Mouse (Mus musculus) heart, adult 2 months (tissue): Measurements from ENCODE around the gene Schip1. TPM values are rescaled to one million over a fixed set of nuclear protein-coding genes. Genes with fewer than 3 reads are reported as not detected.
A peak's percentile ranks its signal among the peaks of the same experiment; 100 is the strongest.

Source experiments
- DNase-seq, 2 experiments: peaks; one replicate each; pipeline ENCODE4 v3.0.0; 2021
- H3K27ac ChIP-seq: fragments of 200-600 bp; 2 replicates; pipeline ENCODE4 v1.8.1; 2022
- H3K27me3 ChIP-seq: fragments of 200-500 bp; 2 replicates; pipeline ENCODE4 v1.6.1; 2012; ENCODE audit warnings: mild to moderate bottlenecking, low read length, inconsistent platforms, mixed read lengths; ENCODE audit not compliant: control insufficient read depth, insufficient read depth
- H3K36me3 ChIP-seq: fragments of 200-500 bp; 2 replicates; pipeline ENCODE4 v1.6.1; 2012; ENCODE audit warnings: low read length, inconsistent platforms; ENCODE audit not compliant: control insufficient read depth, insufficient read depth
- H3K4me1 ChIP-seq: fragments of 200-500 bp; 2 replicates; pipeline ENCODE4 v1.6.1; 2011; ENCODE audit warnings: low read length; ENCODE audit not compliant: control insufficient read depth, insufficient read depth
- H3K4me3 ChIP-seq: fragments of 200-600 bp; 2 replicates; pipeline ENCODE4 v1.8.1; 2022
- H3K79me2 ChIP-seq: fragments of 200-500 bp; replicated peaks from 2 replicates; pipeline ENCODE4 v1.6.1; 2012; ENCODE audit warnings: mild to moderate bottlenecking, inconsistent platforms, low read length, moderate library complexity, mixed read lengths; ENCODE audit not compliant: control insufficient read depth, insufficient read depth
- H3K9ac ChIP-seq: fragments of 200-500 bp; 2 replicates; pipeline ENCODE4 v1.6.1; 2012; ENCODE audit warnings: low read depth, mild to moderate bottlenecking, control low read depth, inconsistent platforms, low read length, mixed read lengths
- CTCF ChIP-seq: fragments of 200-600 bp; IDR thresholded peaks from 2 replicates; pipeline ENCODE4 v1.8.1; 2022; ENCODE audit warnings: antibody characterized with exemption, mild to moderate bottlenecking, moderate library complexity
- EP300 ChIP-seq: fragments of 200-500 bp; IDR thresholded peaks from 2 replicates; pipeline ENCODE4 v1.6.1; 2011; ENCODE audit warnings: low read depth, low read length, control low read depth; ENCODE audit not compliant: insufficient read depth
- POLR2A ChIP-seq: fragments of 200-500 bp; IDR thresholded peaks from 2 replicates; pipeline ENCODE4 v1.6.1; 2011; ENCODE audit warnings: mild to moderate bottlenecking, low read depth, low read length, control low read depth; ENCODE audit not compliant: insufficient read depth
- WGBS: fragments of 180-500 bp; shearing (Covaris S2); methylation state at CpG from one replicate; pipeline ENCODE4 v1.1.7; 2018; 5-methylcytosine and 5-hydroxymethylcytosine counted together
- intact Hi-C: fragments of 180-260 bp; cut with DNase I; formaldehyde crosslinking; loops from one replicate; pipeline ENCODE4 v1.15.1; 2025
- polyA plus RNA-seq: library from polyadenylated mRNA; depleted of rRNA; stranded (reverse); fragments of >200 nt; gene quantifications from 2 replicates; pipeline ENCODE4 v1.2.3, GENCODE M21; 2012
- total RNA-seq, 2 experiments: library from RNA; stranded (reverse); gene quantifications; 2 replicates each; pipeline ENCODE4 v1.2.3; 2021

Gene Schip1
- total and polyA plus RNA-seq, 3 experiments, result 44.3 to 181 (median 163) TPM

GRCm38 (mm10) chr3:68504838-68505237, 440.2 kb downstream of the Schip1 start:
- Histone ChIP-seq H3K4me1 (peaks cover 23% of the 10 kb centered on the region), H3K36me3 (peaks cover 15% of the 10 kb centered on the region), H3K79me2 (peaks cover 2% of the 10 kb centered on the region), H3K27ac (no peak overlapping the region), H3K9ac (no peak overlapping the region), H3K4me3 (no peak overlapping the region), H3K27me3 (no peaks in the 10 kb centered on the region)
- TF ChIP-seq POLR2A, result no peak
- no peak for TF ChIP-seq EP300
- no peak for TF ChIP-seq CTCF
- intact Hi-C loops, result no loop called here
- DNase-seq, result no peak
- WGBS, result 65% methylated on average over 3 of the region's 3 CpGs

GRCm38 (mm10) chr3:68506769-68507318, 442.2 kb downstream of the Schip1 start:
- H3K27me3 ChIP-seq, result no peaks in the 10 kb centered on the region
- WGBS, result 36% methylated on average over 7 of the region's 7 CpGs
- peaks cover 2% of the 10 kb centered on the region for H3K79me2 ChIP-seq
- H3K27ac ChIP-seq, result no peak overlapping the region
- TF ChIP-seq EP300 (0 out of 2 replicates have a peak, but pooled peaks have one; percentile 43), POLR2A (no peak), CTCF (no peak)
- intact Hi-C loops, result no loop called here
- no peak overlapping the region for H3K4me3 ChIP-seq
- peaks cover 28% of the 10 kb centered on the region for H3K4me1 ChIP-seq
- H3K9ac ChIP-seq, result no peak overlapping the region
- peak in 1 of 2 experiments; percentile 38 for DNase-seq
- H3K36me3 ChIP-seq, result peaks cover 12% of the 10 kb centered on the region

GRCm38 (mm10) chr3:68508629-68509028, 444.0 kb downstream of the Schip1 start:
- intact Hi-C loops, result loop anchor here (2.0 kb wide), 2 partner anchors 14 to 34 kb away; no protein-coding TSS in a partner anchor

GRCm38 (mm10) chr3:68510872-68511271, 446.3 kb downstream of the Schip1 start:
- Histone ChIP-seq H3K4me3 (no peak overlapping the region), H3K36me3 (peaks cover 5% of the 10 kb centered on the region), H3K27ac (0 out of 2 replicates have a peak overlapping the region, but pooled peaks have one; percentile 31), H3K9ac (no peak overlapping the region), H3K27me3 (no peaks in the 10 kb centered on the region), H3K79me2 (peaks cover 2% of the 10 kb centered on the region; the same call in 1 of the 2 replicates), H3K4me1 (peaks cover 24% of the 10 kb centered on the region)
- no peak for TF ChIP-seq POLR2A
- no peak for TF ChIP-seq CTCF
- no peak for TF ChIP-seq EP300
- no peak for DNase-seq
- intact Hi-C loops, result no loop called here
- WGBS, result 71% methylated on average over 5 of the region's 5 CpGs

More at GRCm38 (mm10) chr3:68508629-68509028, 444.0 kb downstream of the Schip1 start:
- Histone ChIP-seq H3K4me1 (peaks cover 26% of the 10 kb centered on the region), H3K27me3 (no peaks in the 10 kb centered on the region), H3K4me3 (no peak overlapping the region), H3K27ac (peak overlapping the region; percentile 65), H3K36me3 (peaks cover 12% of the 10 kb centered on the region), H3K9ac (0 out of 2 replicates have a peak overlapping the region, but pooled peaks have one; percentile 5), H3K79me2 (peaks cover 2% of the 10 kb centered on the region; the same call in 1 of the 2 replicates)
- 4% methylated on average over 6 of the region's 6 CpGs for WGBS
- peak; percentile 69 to 83 for DNase-seq
- TF ChIP-seq CTCF (no peak), POLR2A (no peak), EP300 (peak; percentile 73; the same call in 1 of the 2 replicates)

GRCm38 (mm10) chr3:68511744-68512143, 447.1 kb downstream of the Schip1 start:
- no peaks in the 10 kb centered on the region for H3K27me3 ChIP-seq
- H3K4me1 ChIP-seq, result peaks cover 25% of the 10 kb centered on the region
- no peak for TF ChIP-seq POLR2A
- TF ChIP-seq EP300, result no peak
- no peak for TF ChIP-seq CTCF
- H3K36me3 ChIP-seq, result peaks cover 2% of the 10 kb centered on the region; the same call in 1 of the 2 replicates
- no peak overlapping the region for H3K4me3 ChIP-seq
- H3K79me2 ChIP-seq, result peaks cover 2% of the 10 kb centered on the region; the same call in 1 of the 2 replicates
- no peak overlapping the region; the same call in 1 of the 2 replicates for H3K27ac ChIP-seq
- no peak for DNase-seq
- WGBS, result 61% methylated on average over 4 of the region's 4 CpGs
- H3K9ac ChIP-seq, result no peak overlapping the region
- intact Hi-C loops, result no loop called here

GRCm38 (mm10) chr3:68512327-68512726, 447.7 kb downstream of the Schip1 start:
- intact Hi-C loops, result no loop called here
- H3K27ac ChIP-seq, result no peak overlapping the region
- H3K9ac ChIP-seq, result no peak overlapping the region
- peaks cover 4% of the 10 kb centered on the region for H3K36me3 ChIP-seq
- no peak for TF ChIP-seq EP300
- TF ChIP-seq POLR2A, result no peak
- no peak for TF ChIP-seq CTCF
- H3K79me2 ChIP-seq, result peaks cover 2% of the 10 kb centered on the region; the same call in 1 of the 2 replicates
- H3K4me1 ChIP-seq, result peaks cover 21% of the 10 kb centered on the region
- 88% methylated on average over 11 of the region's 11 CpGs for WGBS
- DNase-seq, result no peak
- H3K27me3 ChIP-seq, result no peaks in the 10 kb centered on the region
- no peak overlapping the region for H3K4me3 ChIP-seq
